Mouse (Mus musculus) heart, embryonic 11.5 days (tissue): ENCODE data around the gene Fam155a. TPM values are rescaled to one million over a fixed set of nuclear protein-coding genes. Genes with fewer than 3 reads are reported as not detected.

Experiments
- microRNA-seq: library from miRNA; unstranded; fragments of <30 nt; microRNA quantifications from one replicate; pipeline ENCODE4, GENCODE M21; 2016; ENCODE audit warnings: borderline number of aligned reads
- polyA plus RNA-seq: library from polyadenylated mRNA; unstranded; fragments of >200 nt; fragmentation: Nextera tagmentation; extraction: Ambion mirVana; gene quantifications from 2 replicates; pipeline ENCODE4 v1.2.1, GENCODE M21; 2014

Gene Fam155a
- polyA plus RNA-seq, 1 experiment from 2014 or later = 0.59 TPM

Small RNA genes within 50 kb of the gene (microRNA-seq; reads per million reads assigned to microRNA genes)
- gene Gm47312 = not detected

Other genes with a start within 250 kb of the Fam155a start
- not detected in 2 replicates for gene Gm10217, start 93.1 kb upstream of the Fam155a start, polyA plus RNA-seq
- 4.3 and 5.4 TPM in 2 replicates for gene Lig4, start 206.5 kb upstream of the Fam155a start, polyA plus RNA-seq
- gene Abhd13, start 206.5 kb upstream of the Fam155a start, polyA plus RNA-seq = 13.9 and 17.2 TPM in 2 replicates
- gene Tnfsf13b, start 235.3 kb upstream of the Fam155a start, polyA plus RNA-seq = 0.40 TPM in 1 of 2 replicates, not detected in the other